ENCODE assay signal across 42 mouse cellular contexts in the genomic region with DNA sequence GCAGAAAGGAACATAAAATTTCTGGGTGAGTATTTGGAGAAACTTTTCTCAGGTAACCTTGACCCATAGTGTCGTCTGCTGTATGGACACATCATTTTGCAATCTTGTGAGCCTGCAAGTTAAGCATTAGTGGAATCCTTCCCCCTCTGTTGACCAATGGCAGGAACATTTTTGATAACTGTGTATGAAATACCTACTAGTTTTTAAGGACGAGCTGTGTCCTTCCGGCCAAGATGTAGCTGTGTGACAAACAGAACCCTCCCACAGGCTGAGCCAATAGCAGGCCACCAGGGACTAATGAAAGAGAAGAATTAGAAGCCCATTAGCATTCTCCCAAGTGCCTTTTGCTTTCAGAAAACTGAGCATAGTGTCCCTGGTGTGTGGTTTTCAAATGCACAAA. TPM values are rescaled to one million over a fixed set of nuclear protein-coding genes. Genes with fewer than 3 reads are reported as not detected.
DNase-seq lines count a peak whose midpoint lies in the region; ATAC-seq lines count a peak whose summit lies in the region.
"Had no signal": no experiment of that assay in that cellular context is flagged by ENCODE, and none has a peak within 500 bp of the region (broad histone marks: within the 10 kb centered on the region; RNA-seq: fewer than 3 reads in every experiment).

No protein-coding gene starts in this region.

- peaks cover 19% of the 10 kb centered on the region for H3K4me1 ChIP-seq in heart, embryonic 13.5 days
- no peaks in the 10 kb centered on the region for H3K4me1 ChIP-seq in liver, embryonic 16.5 days (ENCODE audit: control insufficient read depth, low read depth, low read length)
- 0 out of 2 replicates have a peak, but pooled peaks cover 2% of the 10 kb centered on the region for H3K4me1 ChIP-seq in liver, embryonic 11.5 days (replicated peaks; ENCODE audit: control insufficient read depth, insufficient read depth, low read length)
- H3K4me1 ChIP-seq: embryonic facial prominence, embryonic 12.5 days; hindbrain, embryonic 10.5 days; intestine, embryonic 15.5 days; limb, embryonic 13.5 days; liver, embryonic 15.5 days; midbrain, embryonic 15.5 days; neural tube, embryonic 12.5 days had no signal

- no peak overlapping the region for H3K9ac ChIP-seq in heart, embryonic 13.5 days
- no peak overlapping the region for H3K9ac ChIP-seq in liver, embryonic 16.5 days (ENCODE audit: low read depth, low read length)
- H3K9ac ChIP-seq in liver, embryonic 11.5 days (ENCODE audit: low read depth, low read length): no peak overlapping the region
- H3K9ac ChIP-seq: embryonic facial prominence, embryonic 12.5 days; intestine, embryonic 15.5 days; limb, embryonic 13.5 days; liver, embryonic 15.5 days; midbrain, embryonic 15.5 days; neural tube, embryonic 12.5 days had no signal

- no peak for ATAC-seq in heart, embryonic 13.5 days (ENCODE audit: extremely low read depth, insufficient number of reproducible peaks, low FRiP score, low TSS enrichment)
- peak; percentile 45; the same call in 1 of the 2 replicates for ATAC-seq in liver, embryonic 16.5 days (ENCODE audit: low read depth)
- ATAC-seq in liver, embryonic 11.5 days (replicated peaks; ENCODE audit: low FRiP score): no peak
- ATAC-seq: activated CD4-positive, CD25-positive, alpha-beta regulatory T cell, adult 4 months; forebrain, embryonic 14.5 days; hindbrain, embryonic 16.5 days; intestine, embryonic 15.5 days; midbrain, embryonic 15.5 days had no signal

- peak overlapping the region; percentile 66 for H3K27ac ChIP-seq in heart, embryonic 13.5 days (replicated peaks)
- H3K27ac ChIP-seq in liver, embryonic 16.5 days (ENCODE audit: low read length): no peak overlapping the region
- no peak overlapping the region for H3K27ac ChIP-seq in liver, embryonic 11.5 days (ENCODE audit: low read depth, low read length)
- H3K27ac ChIP-seq: embryonic facial prominence, embryonic 12.5 days; hindbrain, embryonic 10.5 days; intestine, embryonic 15.5 days; layer of hippocampus, adult 2 months; left cerebral cortex, adult 2 months; limb, embryonic 13.5 days; liver, embryonic 15.5 days; macrophage; midbrain, embryonic 15.5 days; neural tube, embryonic 12.5 days; stomach, postnatal 0 days had no signal

- DNase-seq in adrenal gland, adult (ENCODE audit: inconsistent age in 2 of 2, low spot score in 1 of 2): peak; percentile 15 to 77
- no peak for DNase-seq in adrenal gland, adult 18-20 months (ENCODE audit: low spot score in 2 of 2)
- no peak for DNase-seq in heart, postnatal 10 days
- DNase-seq in liver, embryonic 11.5 days (ENCODE audit: low spot score): no peak
- peak; percentile 17 for DNase-seq in adrenal gland, postnatal 14 days
- no peak for DNase-seq in thymus, postnatal 14 days
- DNase-seq: cerebellum, adult 11-12 months; cerebellum, adult 9-11 months; embryo, embryonic 11 days; gastrocnemius, postnatal 14 days; heart, postnatal 14 days; kidney, adult 2 months; kidney, postnatal 36 days; right cerebral cortex, adult 18-20 months; thymus, adult 18-20 months; thymus, postnatal 36 days had no signal

- H3K27me3 ChIP-seq in heart, embryonic 13.5 days (replicated peaks): no peaks in the 10 kb centered on the region
- no peaks in the 10 kb centered on the region for H3K27me3 ChIP-seq in liver, embryonic 16.5 days (ENCODE audit: control insufficient read depth, insufficient read depth, low read depth, low read length)
- H3K27me3 ChIP-seq in liver, embryonic 11.5 days (replicated peaks; ENCODE audit: control insufficient read depth, insufficient read depth, low read length): no peaks in the 10 kb centered on the region
- H3K27me3 ChIP-seq: CH12.LX; embryonic facial prominence, embryonic 12.5 days; intestine, embryonic 15.5 days; limb, embryonic 13.5 days; liver, embryonic 15.5 days; midbrain, embryonic 15.5 days; neural tube, embryonic 12.5 days had no signal

- no peaks in the 10 kb centered on the region for H3K36me3 ChIP-seq in heart, embryonic 13.5 days
- H3K36me3 ChIP-seq in liver, embryonic 16.5 days (ENCODE audit: control insufficient read depth, insufficient read depth): no peaks in the 10 kb centered on the region
- H3K36me3 ChIP-seq in liver, embryonic 11.5 days (ENCODE audit: control insufficient read depth, insufficient read depth, low read length): no peaks in the 10 kb centered on the region
- H3K36me3 ChIP-seq: embryonic facial prominence, embryonic 12.5 days; hindbrain, embryonic 10.5 days; intestine, embryonic 15.5 days; limb, embryonic 13.5 days; liver, embryonic 15.5 days; midbrain, embryonic 15.5 days; neural tube, embryonic 12.5 days had no signal

- intact Hi-C loops in heart, postnatal 10 days (cut with DNase I): no loop called here

- no peak overlapping the region for H3K4me2 ChIP-seq in heart, embryonic 13.5 days
- no peak overlapping the region for H3K4me2 ChIP-seq in liver, embryonic 16.5 days (ENCODE audit: low read depth, low read length)
- H3K4me2 ChIP-seq in liver, embryonic 11.5 days: no peak overlapping the region
- H3K4me2 ChIP-seq: embryonic facial prominence, embryonic 12.5 days; intestine, embryonic 15.5 days; limb, embryonic 13.5 days; liver, embryonic 15.5 days; midbrain, embryonic 15.5 days; neural tube, embryonic 12.5 days had no signal

- 35% methylated on average over 3 of the region's 3 CpGs for WGBS in heart, embryonic 13.5 days
- 46% methylated on average over 3 of the region's 3 CpGs for WGBS in liver, embryonic 16.5 days (ENCODE audit: insufficient replicate concordance)
- WGBS in liver, embryonic 11.5 days: 61% methylated on average over 3 of the region's 3 CpGs

- H3K4me3 ChIP-seq in heart, embryonic 13.5 days: no peak overlapping the region
- no peak overlapping the region for H3K4me3 ChIP-seq in liver, embryonic 16.5 days (ENCODE audit: low read depth, low read length)
- no peak overlapping the region for H3K4me3 ChIP-seq in liver, embryonic 11.5 days (ENCODE audit: low read depth, low read length)
- H3K4me3 ChIP-seq: embryonic facial prominence, embryonic 12.5 days; hindbrain, embryonic 10.5 days; intestine, embryonic 15.5 days; layer of hippocampus, adult 2 months; left cerebral cortex, adult 2 months; limb, embryonic 13.5 days; liver, embryonic 15.5 days; midbrain, embryonic 15.5 days; myocyte; neural tube, embryonic 12.5 days had no signal

- no peaks in the 10 kb centered on the region for H3K9me3 ChIP-seq in heart, embryonic 13.5 days
- no peaks in the 10 kb centered on the region for H3K9me3 ChIP-seq in liver, embryonic 16.5 days (replicated peaks; ENCODE audit: control insufficient read depth, low read length)
- H3K9me3 ChIP-seq in liver, embryonic 11.5 days (ENCODE audit: control insufficient read depth, low read length): no peaks in the 10 kb centered on the region
- H3K9me3 ChIP-seq: embryonic facial prominence, embryonic 12.5 days; hindbrain, embryonic 10.5 days; intestine, embryonic 15.5 days; limb, embryonic 13.5 days; liver, embryonic 15.5 days; midbrain, embryonic 15.5 days; neural tube, embryonic 12.5 days had no signal

RNA-seq across cellular contexts. Expression of a gene that starts 8.4 kb away (rescaled TPM):
- not detected for total RNA-seq in adrenal gland, adult 18-20 months (2021)
- not detected in 2 replicates for polyA plus RNA-seq in heart, embryonic 13.5 days (2015; fragmentation: Nextera tagmentation; extraction: Ambion mirVana)
- not detected for total RNA-seq in heart, postnatal 10 days (2021)
- 0.15 and 0.32 TPM in 2 replicates for polyA plus RNA-seq in liver, embryonic 16.5 days (2015; fragmentation: Nextera tagmentation; extraction: Ambion mirVana)
- polyA plus RNA-seq in liver, embryonic 11.5 days (2014; fragmentation: Nextera tagmentation; extraction: Ambion mirVana): not detected in 2 replicates
- 2.0 TPM in 1 of 2 replicates, not detected in the other for total RNA-seq in adrenal gland, postnatal 14 days (2021)
- total RNA-seq: CH12.LX; ES-E14; gastrocnemius, postnatal 14 days; granulocyte monocyte progenitor cell, adult 5-6 weeks; heart, postnatal 14 days; layer of hippocampus, adult 2 months; layer of hippocampus, postnatal 14 days; left cerebral cortex, adult 2 months; left cerebral cortex, postnatal 25 days; megakaryocyte-erythroid progenitor cell, adult 5-6 weeks had no signal
- polyA plus RNA-seq: activated CD4-positive, CD25-positive, alpha-beta regulatory T cell, adult 4 months; C2C12; embryonic facial prominence, embryonic 12.5 days; forebrain, embryonic 14.5 days; hindbrain, embryonic 10.5 days; hindbrain, embryonic 16.5 days; kidney, adult 2 months; limb, embryonic 13.5 days; liver, embryonic 15.5 days; lung, embryonic 16.5 days; macrophage; midbrain, embryonic 15.5 days; myocyte; neural tube, embryonic 12.5 days; spleen, adult 2 months had no signal

RNA-seq across cellular contexts. Expression of a gene that starts 14.5 kb away (rescaled TPM):
- 1 to 10 TPM in 1 of 2 experiments, under 1 TPM in 1; 0.10 to 3.5 TPM for total RNA-seq in adrenal gland, adult 18-20 months (2021)
- polyA plus RNA-seq in heart, embryonic 13.5 days (2015; fragmentation: Nextera tagmentation; extraction: Ambion mirVana): 0.47 and 0.75 TPM in 2 replicates
- not detected for total RNA-seq in heart, postnatal 10 days (2021)
- 0.05 and 0.06 TPM in 2 replicates for polyA plus RNA-seq in liver, embryonic 16.5 days (2015; fragmentation: Nextera tagmentation; extraction: Ambion mirVana)
- polyA plus RNA-seq in liver, embryonic 11.5 days (2014; fragmentation: Nextera tagmentation; extraction: Ambion mirVana): 0.38 and 0.71 TPM in 2 replicates
- total RNA-seq in adrenal gland, postnatal 14 days (2021): 5.4 and 103 TPM in 2 replicates
- total RNA-seq: CH12.LX; ES-E14; gastrocnemius, postnatal 14 days; granulocyte monocyte progenitor cell, adult 5-6 weeks; heart, postnatal 14 days; megakaryocyte-erythroid progenitor cell, adult 5-6 weeks had no signal
- polyA plus RNA-seq: C2C12; hindbrain, embryonic 10.5 days; kidney, adult 2 months; liver, embryonic 15.5 days; macrophage; midbrain, embryonic 15.5 days; myocyte; spleen, adult 2 months had no signal

RNA-seq across cellular contexts. Expression of a gene that starts 58.1 kb away (rescaled TPM):
- total RNA-seq in adrenal gland, adult 18-20 months (2021): 10 to 100 TPM; 28.7 to 67.3 TPM
- 15.8 and 18.2 TPM in 2 replicates for polyA plus RNA-seq in heart, embryonic 13.5 days (2015; fragmentation: Nextera tagmentation; extraction: Ambion mirVana)
- 10 to 100 TPM; 10.2 to 11.0 TPM for total RNA-seq in heart, postnatal 10 days (2021)
- polyA plus RNA-seq in liver, embryonic 16.5 days (2015; fragmentation: Nextera tagmentation; extraction: Ambion mirVana): 7.2 and 8.2 TPM in 2 replicates
- polyA plus RNA-seq in liver, embryonic 11.5 days (2014; fragmentation: Nextera tagmentation; extraction: Ambion mirVana): 6.5 and 8.1 TPM in 2 replicates
- 39.4 and 40.7 TPM in 2 replicates for total RNA-seq in adrenal gland, postnatal 14 days (2021)

Comparison
In these comparisons a context has a peak if more than half of its experiments do, and no peak if none do; other contexts are left out.
1. DNase-seq: peak in adrenal gland, adult (2 of 2) and adrenal gland, postnatal 14 days (single experiment); none in adrenal gland, adult 18-20 months (0 of 2), heart, postnatal 10 days (0 of 2), liver, embryonic 11.5 days (single experiment) and thymus, postnatal 14 days (single experiment).